Mouse (Mus musculus): Measurements from ENCODE around the gene Stab2.

GRCm38 (mm10) chr10:86808013-86808758 lies 199.6 kb downstream of the Stab2 start:
- TF ChIP-seq POLR2A (IDR thresholded peaks at IDR 0.05; ENCODE audit: extremely low read depth, insufficient read depth, low read length), result no peak
- no peak for TF ChIP-seq CTCF (IDR thresholded peaks at IDR 0.05; ENCODE audit: low read depth, low read length)

All from liver, adult 2 months (tissue).